Mouse (Mus musculus): Measurements from ENCODE around the gene Efhc1.

GRCm38 (mm10) chr1:20993690-20994089 lies 42.3 kb downstream of the Efhc1 start:
- TF ChIP-seq POLR2A (IDR thresholded peaks at IDR 0.05; ENCODE audit: low read depth, low read length) (no peak), CTCF (conservative IDR thresholded peaks at IDR 0.05 in 1 of 2, IDR thresholded peaks at IDR 0.05 in 1 of 2; ENCODE audit: low read depth in 2 of 2, low read length in 2 of 2) (no peak), E2F4 (IDR thresholded peaks at IDR 0.05; ENCODE audit: insufficient replicate concordance, low read depth, low read length) (no peak), MXI1 (IDR thresholded peaks at IDR 0.05; ENCODE audit: low read depth, low read length) (no peak), EP300 (IDR thresholded peaks at IDR 0.05; ENCODE audit: low read length) (no peak), NRF1 (IDR thresholded peaks at IDR 0.05; ENCODE audit: low read depth, low read length) (no peak), USF1 (IDR thresholded peaks at IDR 0.05; ENCODE audit: low read depth, low read length) (no peak), JUND (conservative IDR thresholded peaks at IDR 0.05; ENCODE audit: low read depth, low read length) (no peak), HCFC1 (IDR thresholded peaks at IDR 0.05; ENCODE audit: low read depth, low read length) (no peak), TBP (conservative IDR thresholded peaks at IDR 0.05; ENCODE audit: low read depth, low read length) (no peak), RAD21 (IDR thresholded peaks at IDR 0.05; ENCODE audit: low read depth, low read length) (no peak), ZMIZ1 (IDR thresholded peaks at IDR 0.05; ENCODE audit: low read depth, low read length) (no peak)
